Mouse (Mus musculus) midbrain, embryonic 15.5 days (tissue): ENCODE measurements around the gene Cbx2. TPM values are rescaled to one million over a fixed set of nuclear protein-coding genes. Genes with fewer than 3 reads are reported as not detected.

Experiments used
- ATAC-seq: fragments of 200-750 bp; cut with Nextera tagmentation; replicated peaks from 2 replicates; pipeline ENCODE4 v1.8.0; 2017; ENCODE audit warnings: moderate TSS enrichment
- H3K27ac ChIP-seq: fragments of 300-500 bp; sonication (generic); 2 replicates; pipeline ENCODE4 v1.5.1; 2015; ENCODE audit warnings: mild to moderate bottlenecking, inconsistent platforms
- H3K27me3 ChIP-seq: fragments of 300-500 bp; sonication (generic); replicated peaks from 2 replicates; pipeline ENCODE4 v1.6.1; 2015; ENCODE audit warnings: inconsistent platforms
- H3K36me3 ChIP-seq: fragments of 300-500 bp; sonication (generic); replicated peaks from 2 replicates; pipeline ENCODE4 v1.6.1; 2015; ENCODE audit warnings: inconsistent platforms
- H3K4me1 ChIP-seq: fragments of 300-500 bp; sonication (generic); 2 replicates; pipeline ENCODE4 v1.6.1; 2015; ENCODE audit warnings: inconsistent platforms
- H3K4me2 ChIP-seq: fragments of 300-500 bp; sonication (generic); 2 replicates; pipeline ENCODE4 v1.6.1; 2015; ENCODE audit warnings: inconsistent platforms, mild to moderate bottlenecking, moderate library complexity
- H3K4me3 ChIP-seq: fragments of 300-500 bp; sonication (generic); 2 replicates; pipeline ENCODE4 v1.5.1; 2015; ENCODE audit warnings: mild to moderate bottlenecking, inconsistent platforms
- H3K9ac ChIP-seq: fragments of 300-500 bp; sonication (generic); 2 replicates; pipeline ENCODE4 v1.6.1; 2015; ENCODE audit warnings: mild to moderate bottlenecking, inconsistent platforms
- H3K9me3 ChIP-seq: fragments of 300-500 bp; sonication (generic); 2 replicates; pipeline ENCODE4 v1.6.1; 2016; ENCODE audit warnings: inconsistent platforms
- WGBS: fragments of 180-500 bp; shearing (Covaris S2); methylation state at CpG from one replicate; pipeline ENCODE4 v1.1.7; 2015; ENCODE audit warnings: mixed read lengths; 5-methylcytosine and 5-hydroxymethylcytosine counted together
- polyA plus RNA-seq: library from polyadenylated mRNA; unstranded; fragments of >200 nt; fragmentation: Nextera tagmentation; extraction: Ambion mirVana; gene quantifications from 2 replicates; pipeline ENCODE4 v1.2.1, GENCODE M21; 2015

Cbx2 gene
- polyA plus RNA-seq, 1 experiment from 2014 or later = 17.6 TPM

- H3K36me3 ChIP-seq = peaks cover 20% of the 10 kb centered on the region
- peak overlapping the region; percentile 70 for H3K4me3 ChIP-seq
- H3K27me3 ChIP-seq = peaks cover 6% of the 10 kb centered on the region
- H3K9me3 ChIP-seq = no peaks in the 10 kb centered on the region
- H3K9ac ChIP-seq = peak overlapping the region; percentile 75
- peak overlapping the region; percentile 84 for H3K27ac ChIP-seq
- peak overlapping the region; percentile 83 for H3K4me2 ChIP-seq
- peaks cover 52% of the 10 kb centered on the region for H3K4me1 ChIP-seq
- WGBS = 1% methylated on average over 14 of the region's 15 CpGs
- no peak; the same call in none of the 2 replicates for ATAC-seq
These were observed 836 bp downstream of the Cbx2 start for GRCm38 (mm10) chr11:119023616-119023980.

GRCm38 (mm10) chr11:119024260-119024659 lies 1.5 kb downstream of the Cbx2 start:
- H3K4me3 ChIP-seq = peak overlapping the region; percentile 70
- peaks cover 23% of the 10 kb centered on the region for H3K36me3 ChIP-seq
- H3K27me3 ChIP-seq = peaks cover 6% of the 10 kb centered on the region
- H3K27ac ChIP-seq = peak overlapping the region; percentile 84
- H3K4me2 ChIP-seq = peak overlapping the region; percentile 83
- WGBS = 15% methylated on average over 7 of the region's 7 CpGs
- H3K4me1 ChIP-seq = peaks cover 53% of the 10 kb centered on the region
- no peak for ATAC-seq
- peak overlapping the region; percentile 75 for H3K9ac ChIP-seq
- H3K9me3 ChIP-seq = no peaks in the 10 kb centered on the region

GRCm38 (mm10) chr11:119026203-119026602 lies 3.4 kb downstream of the Cbx2 start:
- Histone ChIP-seq H3K4me1 (peaks cover 53% of the 10 kb centered on the region), H3K27me3 (no peaks in the 10 kb centered on the region), H3K9me3 (no peaks in the 10 kb centered on the region), H3K4me3 (peak overlapping the region; percentile 70; the same call in 1 of the 2 replicates), H3K36me3 (peaks cover 26% of the 10 kb centered on the region), H3K27ac (peak overlapping the region; percentile 59; the same call in 1 of the 2 replicates), H3K4me2 (peak overlapping the region; percentile 83), H3K9ac (peak overlapping the region; percentile 18; the same call in 1 of the 2 replicates)
- 33% methylated on average over 12 of the region's 12 CpGs for WGBS
- ATAC-seq = no peak

- H3K4me3 ChIP-seq = 0 out of 2 replicates have a peak overlapping the region, but pooled peaks have one; percentile 1
- peaks cover 46% of the 10 kb centered on the region for H3K27me3 ChIP-seq
- peak overlapping the region; percentile 38 for H3K4me2 ChIP-seq
- H3K9ac ChIP-seq = 0 out of 2 replicates have a peak overlapping the region, but pooled peaks have one; percentile 2
- H3K9me3 ChIP-seq = no peaks in the 10 kb centered on the region
- H3K4me1 ChIP-seq = peaks cover 49% of the 10 kb centered on the region
- 0 out of 2 replicates have a peak, but pooled peaks have one; percentile 15 for ATAC-seq
- 2% methylated on average over 26 of the region's 26 CpGs for WGBS
- no peak overlapping the region for H3K27ac ChIP-seq
- peaks cover 8% of the 10 kb centered on the region for H3K36me3 ChIP-seq
These were observed 11.3 kb downstream of the Cbx2 start for GRCm38 (mm10) chr11:119033874-119034558.

- Histone ChIP-seq H3K4me3 (0 out of 2 replicates have a peak overlapping the region, but pooled peaks have one; percentile 1), H3K9me3 (no peaks in the 10 kb centered on the region), H3K4me2 (peak overlapping the region; percentile 38), H3K36me3 (peaks cover 8% of the 10 kb centered on the region), H3K4me1 (peaks cover 55% of the 10 kb centered on the region), H3K27me3 (peaks cover 49% of the 10 kb centered on the region), H3K9ac (0 out of 2 replicates have a peak overlapping the region, but pooled peaks have one; percentile 2), H3K27ac (no peak overlapping the region)
- WGBS = 8% methylated on average over 19 of the region's 19 CpGs
- no peak for ATAC-seq
These were observed 11.9 kb downstream of the Cbx2 start for GRCm38 (mm10) chr11:119034635-119035034.

GRCm38 (mm10) chr11:119035094-119035685 lies 12.4 kb downstream of the Cbx2 start:
- Histone ChIP-seq H3K4me1 (peaks cover 60% of the 10 kb centered on the region), H3K4me3 (0 out of 2 replicates have a peak overlapping the region, but pooled peaks have one; percentile 6), H3K9ac (no peak overlapping the region), H3K4me2 (peak overlapping the region; percentile 17), H3K36me3 (peaks cover 8% of the 10 kb centered on the region), H3K27ac (no peak overlapping the region), H3K27me3 (peaks cover 49% of the 10 kb centered on the region), H3K9me3 (no peaks in the 10 kb centered on the region)
- WGBS = 4% methylated on average over 21 of the region's 21 CpGs
- ATAC-seq = no peak

GRCm38 (mm10) chr11:119035686-119036165 lies 13.0 kb downstream of the Cbx2 start:
- no peak overlapping the region for H3K9ac ChIP-seq
- H3K27me3 ChIP-seq = peaks cover 49% of the 10 kb centered on the region
- peaks cover 6% of the 10 kb centered on the region for H3K36me3 ChIP-seq
- H3K9me3 ChIP-seq = no peaks in the 10 kb centered on the region
- H3K4me2 ChIP-seq = peak overlapping the region; percentile 17
- no peak overlapping the region for H3K27ac ChIP-seq
- H3K4me3 ChIP-seq = 0 out of 2 replicates have a peak overlapping the region, but pooled peaks have one; percentile 6
- 6% methylated on average over 21 of the region's 21 CpGs for WGBS
- peaks cover 62% of the 10 kb centered on the region for H3K4me1 ChIP-seq
- no peak for ATAC-seq

- 10% methylated on average over 15 of the region's 15 CpGs for WGBS
- Histone ChIP-seq H3K27me3 (peaks cover 49% of the 10 kb centered on the region), H3K9me3 (no peaks in the 10 kb centered on the region), H3K4me1 (peaks cover 62% of the 10 kb centered on the region), H3K27ac (no peak overlapping the region), H3K9ac (no peak overlapping the region), H3K4me2 (no peak overlapping the region; the same call in 1 of the 2 replicates), H3K4me3 (no peak overlapping the region), H3K36me3 (peaks cover 5% of the 10 kb centered on the region)
- no peak for ATAC-seq
These were observed 13.7 kb downstream of the Cbx2 start for GRCm38 (mm10) chr11:119036447-119036846.

GRCm38 (mm10) chr11:119036934-119037779 lies 14.4 kb downstream of the Cbx2 start:
- Histone ChIP-seq H3K4me2 (peak overlapping the region; percentile 56), H3K4me3 (peak overlapping the region; percentile 36), H3K9me3 (no peaks in the 10 kb centered on the region), H3K9ac (no peak overlapping the region; the same call in 1 of the 2 replicates), H3K4me1 (peaks cover 69% of the 10 kb centered on the region), H3K36me3 (peaks cover 5% of the 10 kb centered on the region), H3K27me3 (peaks cover 55% of the 10 kb centered on the region), H3K27ac (no peak overlapping the region)
- WGBS = 9% methylated on average over 57 of the region's 57 CpGs
- no peak for ATAC-seq

GRCm38 (mm10) chr11:119037780-119038401 lies 15.1 kb downstream of the Cbx2 start:
- Histone ChIP-seq H3K4me2 (peak overlapping the region; percentile 56), H3K4me1 (peaks cover 75% of the 10 kb centered on the region), H3K9ac (no peak overlapping the region), H3K9me3 (no peaks in the 10 kb centered on the region), H3K4me3 (peak overlapping the region; percentile 36), H3K27me3 (peaks cover 61% of the 10 kb centered on the region), H3K27ac (no peak overlapping the region), H3K36me3 (peaks cover 5% of the 10 kb centered on the region)
- no peak for ATAC-seq
- 15% methylated on average over 18 of the region's 18 CpGs for WGBS

GRCm38 (mm10) chr11:119038744-119039484 lies 16.2 kb downstream of the Cbx2 start:
- H3K9me3 ChIP-seq = no peaks in the 10 kb centered on the region
- WGBS = 38% methylated on average over 22 of the region's 22 CpGs
- H3K27me3 ChIP-seq = peaks cover 66% of the 10 kb centered on the region
- H3K27ac ChIP-seq = no peak overlapping the region
- peaks cover 74% of the 10 kb centered on the region for H3K4me1 ChIP-seq
- no peak for ATAC-seq
- H3K36me3 ChIP-seq = peaks cover 5% of the 10 kb centered on the region
- H3K9ac ChIP-seq = no peak overlapping the region
- H3K4me3 ChIP-seq = no peak overlapping the region
- peak overlapping the region; percentile 90; the same call in 1 of the 2 replicates for H3K4me2 ChIP-seq
